Mouse (Mus musculus): ENCODE measurements around the gene St6galnac4.

- TF ChIP-seq CTCF (IDR thresholded peaks at IDR 0.05; ENCODE audit: insufficient read depth, low read length) (no peak), POLR2A (IDR thresholded peaks at IDR 0.05; ENCODE audit: borderline replicate concordance, extremely low read depth, low read depth, low read length) (no peak)
These were observed 27.3 kb upstream of the St6galnac4 start for GRCm38 (mm10) chr2:32559570-32559969.
